Mouse (Mus musculus) forebrain, embryonic 14.5 days (tissue): ENCODE data around the gene 6430571L13Rik. TPM values are rescaled to one million over a fixed set of nuclear protein-coding genes. Genes with fewer than 3 reads are reported as not detected.

Experiments
- ATAC-seq: fragments of 200-750 bp; cut with Nextera tagmentation; 2 replicates; pipeline ENCODE4 v1.8.0; 2017; ENCODE audit warnings: mild to moderate bottlenecking, moderate library complexity
- DNase-seq: peaks from one replicate; pipeline ENCODE4 v3.0.0-alpha.2; 2015; ENCODE audit warnings: low spot score
- H3K27ac ChIP-seq: fragments of 300-500 bp; sonication (generic); 2 replicates; pipeline ENCODE4 v1.5.1; 2014; ENCODE audit warnings: low read depth, mild to moderate bottlenecking, control low read depth, low read length, moderate library complexity
- H3K27me3 ChIP-seq: fragments of 300-500 bp; sonication (generic); replicated peaks from 2 replicates; pipeline ENCODE4 v1.6.1; 2014; ENCODE audit warnings: low read length, control low read depth, mixed read lengths; ENCODE audit not compliant: control insufficient read depth, insufficient read depth
- H3K36me3 ChIP-seq: fragments of 300-500 bp; sonication (generic); 2 replicates; pipeline ENCODE4 v1.6.1; 2014; ENCODE audit warnings: low read length, control low read depth; ENCODE audit not compliant: control insufficient read depth, insufficient read depth
- H3K4me1 ChIP-seq: fragments of 300-500 bp; sonication (generic); 2 replicates; pipeline ENCODE4 v1.6.1; 2014; ENCODE audit warnings: antibody characterized with exemption, low read length, control low read depth; ENCODE audit not compliant: control insufficient read depth, insufficient read depth
- H3K4me2 ChIP-seq: fragments of 300-500 bp; sonication (generic); 2 replicates; pipeline ENCODE4 v1.6.1; 2014; ENCODE audit warnings: mild to moderate bottlenecking, control low read depth, low read length
- H3K4me3 ChIP-seq: fragments of 300-500 bp; sonication (generic); 2 replicates; pipeline ENCODE4 v1.5.1; 2014; ENCODE audit warnings: low read depth, low read length, control low read depth
- H3K9ac ChIP-seq: fragments of 300-500 bp; sonication (generic); 2 replicates; pipeline ENCODE4 v1.6.1; 2014; ENCODE audit warnings: mild to moderate bottlenecking, low read length, control low read depth, moderate library complexity
- H3K9me3 ChIP-seq: fragments of 300-500 bp; sonication (generic); replicated peaks from 2 replicates; pipeline ENCODE4 v1.6.1; 2016; ENCODE audit warnings: low read length, control low read depth, mixed read lengths; ENCODE audit not compliant: control insufficient read depth
- WGBS: fragments of 180-500 bp; shearing (Covaris S2); extraction: QIAGEN DNeasy Blood & Tissue Kit; methylation state at CpG from one replicate; pipeline ENCODE4 v1.1.7; 2014; 5-methylcytosine and 5-hydroxymethylcytosine counted together
- polyA plus RNA-seq: library from polyadenylated mRNA; unstranded; fragments of >200 nt; fragmentation: Nextera tagmentation; extraction: Ambion mirVana; gene quantifications from 2 replicates; pipeline ENCODE4 v1.2.1, GENCODE M21; 2014

6430571L13Rik gene
- polyA plus RNA-seq, 1 experiment from 2014 or later: 2.0 TPM

- Histone ChIP-seq H3K27me3 (no peaks in the 10 kb centered on the region), H3K9ac (no peak overlapping the region), H3K36me3 (no peaks in the 10 kb centered on the region), H3K4me2 (no peak overlapping the region), H3K9me3 (no peaks in the 10 kb centered on the region), H3K27ac (no peak overlapping the region), H3K4me1 (no peaks in the 10 kb centered on the region), H3K4me3 (no peak overlapping the region)
- WGBS: 75% methylated on average over 5 of the region's 5 CpGs
- ATAC-seq (no peak), DNase-seq (no peak)
Measured at GRCm38 (mm10) chr9:107309600-107309999, 30.8 kb upstream of the 6430571L13Rik start.

- no peak overlapping the region for H3K4me3 ChIP-seq
- H3K4me1 ChIP-seq: no peaks in the 10 kb centered on the region
- no peaks in the 10 kb centered on the region for H3K36me3 ChIP-seq
- no peaks in the 10 kb centered on the region for H3K27me3 ChIP-seq
- no peak for ATAC-seq
- no peaks in the 10 kb centered on the region for H3K9me3 ChIP-seq
- no peak for DNase-seq
- no peak overlapping the region for H3K9ac ChIP-seq
- no peak overlapping the region for H3K4me2 ChIP-seq
- WGBS: 72% methylated on average over 10 of the region's 10 CpGs
- no peak overlapping the region for H3K27ac ChIP-seq
Measured at GRCm38 (mm10) chr9:107312811-107313584, 27.4 kb upstream of the 6430571L13Rik start.

- Histone ChIP-seq H3K4me3 (no peak overlapping the region), H3K9me3 (no peaks in the 10 kb centered on the region), H3K4me1 (no peaks in the 10 kb centered on the region), H3K4me2 (no peak overlapping the region), H3K36me3 (no peaks in the 10 kb centered on the region), H3K9ac (no peak overlapping the region), H3K27me3 (no peaks in the 10 kb centered on the region), H3K27ac (no peak overlapping the region)
- ATAC-seq (no peak), DNase-seq (no peak)
- 86% methylated on average over 3 of the region's 3 CpGs for WGBS
Measured at GRCm38 (mm10) chr9:107313926-107314325, 26.5 kb upstream of the 6430571L13Rik start.

- no peaks in the 10 kb centered on the region for H3K36me3 ChIP-seq
- no peak overlapping the region for H3K4me2 ChIP-seq
- H3K9me3 ChIP-seq: no peaks in the 10 kb centered on the region
- ATAC-seq: no peak
- no peak overlapping the region for H3K27ac ChIP-seq
- no peak overlapping the region for H3K9ac ChIP-seq
- H3K4me1 ChIP-seq: no peaks in the 10 kb centered on the region
- no peak overlapping the region for H3K4me3 ChIP-seq
- 67% methylated on average over 2 of the region's 2 CpGs for WGBS
- H3K27me3 ChIP-seq: no peaks in the 10 kb centered on the region
- DNase-seq: no peak
Measured at GRCm38 (mm10) chr9:107315791-107316190, 24.6 kb upstream of the 6430571L13Rik start.

GRCm38 (mm10) chr9:107322461-107323050, 17.8 kb upstream of the 6430571L13Rik start:
- H3K4me3 ChIP-seq: no peak overlapping the region
- H3K27me3 ChIP-seq: no peaks in the 10 kb centered on the region
- H3K9me3 ChIP-seq: no peaks in the 10 kb centered on the region
- H3K36me3 ChIP-seq: 0 out of 2 replicates have a peak, but pooled peaks cover 2% of the 10 kb centered on the region
- H3K4me2 ChIP-seq: no peak overlapping the region
- WGBS: 91% methylated on average over 8 of the region's 8 CpGs
- no peak for DNase-seq
- no peak for ATAC-seq
- no peaks in the 10 kb centered on the region for H3K4me1 ChIP-seq
- H3K9ac ChIP-seq: no peak overlapping the region
- H3K27ac ChIP-seq: no peak overlapping the region

GRCm38 (mm10) chr9:107323558-107323957, 16.8 kb upstream of the 6430571L13Rik start:
- DNase-seq (peak; percentile 54), ATAC-seq (no peak)
- H3K4me2 ChIP-seq: no peak overlapping the region
- H3K4me1 ChIP-seq: no peaks in the 10 kb centered on the region
- no peaks in the 10 kb centered on the region for H3K9me3 ChIP-seq
- no peaks in the 10 kb centered on the region for H3K27me3 ChIP-seq
- WGBS: 64% methylated on average over 6 of the region's 6 CpGs
- no peak overlapping the region for H3K9ac ChIP-seq
- no peak overlapping the region for H3K27ac ChIP-seq
- 0 out of 2 replicates have a peak, but pooled peaks cover 7% of the 10 kb centered on the region for H3K36me3 ChIP-seq
- no peak overlapping the region for H3K4me3 ChIP-seq

GRCm38 (mm10) chr9:107324799-107325561, 15.4 kb upstream of the 6430571L13Rik start:
- DNase-seq: no peak
- no peak overlapping the region for H3K27ac ChIP-seq
- no peaks in the 10 kb centered on the region for H3K4me1 ChIP-seq
- no peaks in the 10 kb centered on the region for H3K27me3 ChIP-seq
- no peaks in the 10 kb centered on the region for H3K9me3 ChIP-seq
- 63% methylated on average over 4 of the region's 4 CpGs for WGBS
- H3K9ac ChIP-seq: no peak overlapping the region
- H3K36me3 ChIP-seq: 0 out of 2 replicates have a peak, but pooled peaks cover 7% of the 10 kb centered on the region
- H3K4me2 ChIP-seq: no peak overlapping the region
- no peak overlapping the region for H3K4me3 ChIP-seq
- no peak for ATAC-seq

GRCm38 (mm10) chr9:107325904-107326303, 14.5 kb upstream of the 6430571L13Rik start:
- Histone ChIP-seq H3K4me1 (no peaks in the 10 kb centered on the region), H3K9me3 (no peaks in the 10 kb centered on the region), H3K36me3 (0 out of 2 replicates have a peak, but pooled peaks cover 7% of the 10 kb centered on the region), H3K27me3 (no peaks in the 10 kb centered on the region), H3K27ac (no peak overlapping the region), H3K4me2 (no peak overlapping the region), H3K9ac (no peak overlapping the region), H3K4me3 (no peak overlapping the region)
- DNase-seq (no peak), ATAC-seq (no peak)
- WGBS: 93% methylated on average over 7 of the region's 7 CpGs
